Mouse (Mus musculus) MEL (cell line): Measurements from ENCODE around the gene Cxcl15.

ENCODE experiments used
- CTCF ChIP-seq, 3 experiments: IDR thresholded peaks in 2 of 3; conservative IDR thresholded peaks in 1 of 3; 2 replicates each; pipeline ENCODE4 v1.5.1; 2011 to 2012; ENCODE audit warnings: low read length in 3 of 3, low read depth in 2 of 3, mild to moderate bottlenecking in 2 of 3, improper control_type of control experiment in 1 of 3, inconsistent platforms in 1 of 3, mixed read lengths in 1 of 3, moderate library complexity in 1 of 3; ENCODE audit not compliant: control insufficient read depth in 1 of 3, insufficient read depth in 1 of 3, poor library complexity in 1 of 3, severe bottlenecking in 1 of 3
- HCFC1 ChIP-seq: IDR thresholded peaks from 2 replicates; pipeline ENCODE4 v1.6.1; 2012; ENCODE audit warnings: low read depth, mild to moderate bottlenecking, inconsistent platforms, low read length, improper control_type of control experiment, moderate library complexity
- KAT2A ChIP-seq: conservative IDR thresholded peaks from 2 replicates; pipeline ENCODE4 v1.6.1; 2012; ENCODE audit warnings: low read depth, low read length, improper control_type of control experiment, inconsistent platforms
- MYB ChIP-seq: IDR thresholded peaks from 2 replicates; pipeline ENCODE4 v1.6.1; 2011; ENCODE audit warnings: mild to moderate bottlenecking, low read depth, low read length, improper control_type of control experiment
- POLR2A ChIP-seq, 2 experiments: IDR thresholded peaks; 2 replicates each; pipeline ENCODE4 v1.6.1; 2011 to 2012; ENCODE audit warnings: low read length in 2 of 2, mild to moderate bottlenecking in 2 of 2, control low read depth in 1 of 2, improper control_type of control experiment in 1 of 2, low read depth in 1 of 2, moderate library complexity in 1 of 2; ENCODE audit not compliant: control insufficient read depth in 1 of 2, insufficient read depth in 1 of 2, poor library complexity in 1 of 2
- SIN3A ChIP-seq: IDR thresholded peaks from 2 replicates; pipeline ENCODE4 v1.6.1; 2012; ENCODE audit warnings: low read length, improper control_type of control experiment, inconsistent platforms

GRCm38 (mm10) chr5:90783697-90784096 lies 10.6 kb upstream of the Cxcl15 start:
- TF ChIP-seq KAT2A (no peak), POLR2A (IDR thresholded peaks at IDR 0.05; ENCODE audit: control insufficient read depth in 1 of 2, insufficient read depth in 1 of 2, low read depth in 1 of 2, low read length in 2 of 2, poor library complexity in 1 of 2) (no peak), SIN3A (no peak), CTCF (IDR thresholded peaks at IDR 0.05 in 2 of 3, conservative IDR thresholded peaks at IDR 0.05 in 1 of 3; ENCODE audit: control insufficient read depth in 1 of 3, insufficient read depth in 1 of 3, low read depth in 2 of 3, low read length in 3 of 3, poor library complexity in 1 of 3, severe bottlenecking in 1 of 3) (no peak), HCFC1 (no peak), MYB (no peak)
